Mouse (Mus musculus) G1E (cell line): Measurements from ENCODE around the gene 4921507P07Rik.

ENCODE experiments used
- CTCF ChIP-seq: IDR thresholded peaks from 2 replicates; pipeline ENCODE4 v1.5.1; 2012; ENCODE audit warnings: low read depth, low read length, inconsistent platforms, mixed read lengths
- GATA1 ChIP-seq: IDR thresholded peaks from 2 replicates; pipeline ENCODE4 v1.6.1; 2012; ENCODE audit warnings: borderline replicate concordance, low read length, inconsistent platforms, mixed read lengths
- GATA2 ChIP-seq: IDR thresholded peaks from 2 replicates; pipeline ENCODE4 v1.6.1; 2012; ENCODE audit warnings: low read depth, low read length, inconsistent platforms, borderline replicate concordance

GRCm38 (mm10) chr6:50588251-50588650, 8.2 kb downstream of the 4921507P07Rik start:
- TF ChIP-seq GATA1 (no peak), CTCF (peak; percentile 37; the same call in 1 of the 2 replicates), GATA2 (no peak)
